Mouse (Mus musculus) forebrain, embryonic 15.5 days (tissue): ENCODE results near the gene 4931422A03Rik. TPM values are rescaled to one million over a fixed set of nuclear protein-coding genes. Genes with fewer than 3 reads are reported as not detected.

Experiments
- ATAC-seq: fragments of 200-750 bp; cut with Nextera tagmentation; replicated peaks from 2 replicates; pipeline ENCODE4 v1.8.0; 2017; ENCODE audit warnings: mild to moderate bottlenecking, moderate TSS enrichment, moderate library complexity
- H3K27ac ChIP-seq: fragments of 300-500 bp; sonication (generic); replicated peaks from 2 replicates; pipeline ENCODE4 v1.5.1; 2015; ENCODE audit warnings: mild to moderate bottlenecking, inconsistent platforms
- H3K27me3 ChIP-seq: fragments of 300-500 bp; sonication (generic); 2 replicates; pipeline ENCODE4 v1.6.1; 2015; ENCODE audit warnings: inconsistent platforms
- H3K36me3 ChIP-seq: fragments of 300-500 bp; sonication (generic); 2 replicates; pipeline ENCODE4 v1.6.1; 2015; ENCODE audit warnings: mild to moderate bottlenecking, inconsistent platforms
- H3K4me1 ChIP-seq: fragments of 300-500 bp; sonication (generic); 2 replicates; pipeline ENCODE4 v1.6.1; 2015; ENCODE audit warnings: inconsistent platforms
- H3K4me2 ChIP-seq: fragments of 300-500 bp; sonication (generic); replicated peaks from 2 replicates; pipeline ENCODE4 v1.6.1; 2015; ENCODE audit warnings: mild to moderate bottlenecking, inconsistent platforms
- H3K4me3 ChIP-seq: fragments of 300-500 bp; sonication (generic); 2 replicates; pipeline ENCODE4 v1.5.1; 2015; ENCODE audit warnings: mild to moderate bottlenecking, inconsistent platforms
- H3K9ac ChIP-seq: fragments of 300-500 bp; sonication (generic); replicated peaks from 2 replicates; pipeline ENCODE4 v1.6.1; 2015; ENCODE audit warnings: mild to moderate bottlenecking, inconsistent platforms
- H3K9me3 ChIP-seq: fragments of 300-500 bp; sonication (generic); 2 replicates; pipeline ENCODE4 v1.6.1; 2016; ENCODE audit warnings: inconsistent platforms
- WGBS: fragments of 180-500 bp; shearing (Covaris S2); methylation state at CpG from one replicate; pipeline ENCODE4 v1.1.7; 2015; ENCODE audit warnings: mixed read lengths; 5-methylcytosine and 5-hydroxymethylcytosine counted together
- polyA plus RNA-seq: library from polyadenylated mRNA; unstranded; fragments of >200 nt; fragmentation: Nextera tagmentation; extraction: Ambion mirVana; gene quantifications from 2 replicates; pipeline ENCODE4 v1.2.1, GENCODE M21; 2015

4931422A03Rik gene
- polyA plus RNA-seq, 1 experiment from 2014 or later = 1.5 TPM

- H3K27me3 ChIP-seq = no peaks in the 10 kb centered on the region
- no peaks in the 10 kb centered on the region for H3K4me1 ChIP-seq
- no peak overlapping the region for H3K27ac ChIP-seq
- ATAC-seq = no peak
- no peak overlapping the region for H3K4me3 ChIP-seq
- H3K9ac ChIP-seq = no peak overlapping the region
- H3K4me2 ChIP-seq = no peak overlapping the region
- WGBS = 95% methylated on average over 15 of the region's 15 CpGs
- H3K36me3 ChIP-seq = peaks cover 27% of the 10 kb centered on the region
- no peaks in the 10 kb centered on the region for H3K9me3 ChIP-seq
These were observed 14.6 kb upstream of the 4931422A03Rik start for GRCm38 (mm10) chr2:104042766-104043165.

GRCm38 (mm10) chr2:104041632-104042031 is 13.5 kb upstream of the 4931422A03Rik start:
- no peak for ATAC-seq
- H3K4me1 ChIP-seq = no peaks in the 10 kb centered on the region
- H3K9ac ChIP-seq = no peak overlapping the region
- no peak overlapping the region for H3K4me3 ChIP-seq
- H3K9me3 ChIP-seq = no peaks in the 10 kb centered on the region
- WGBS = 69% methylated on average over 5 of the region's 5 CpGs
- no peak overlapping the region for H3K27ac ChIP-seq
- peaks cover 32% of the 10 kb centered on the region for H3K36me3 ChIP-seq
- H3K27me3 ChIP-seq = no peaks in the 10 kb centered on the region
- H3K4me2 ChIP-seq = no peak overlapping the region

GRCm38 (mm10) chr2:104038236-104038635 is 10.1 kb upstream of the 4931422A03Rik start:
- ATAC-seq = no peak
- Histone ChIP-seq H3K9ac (no peak overlapping the region), H3K27me3 (no peaks in the 10 kb centered on the region), H3K36me3 (peaks cover 27% of the 10 kb centered on the region), H3K4me2 (no peak overlapping the region), H3K4me1 (no peaks in the 10 kb centered on the region), H3K4me3 (no peak overlapping the region), H3K9me3 (no peaks in the 10 kb centered on the region), H3K27ac (no peak overlapping the region)
- WGBS = 80% methylated on average over 2 of the region's 2 CpGs

- ATAC-seq = no peak
- H3K36me3 ChIP-seq = peaks cover 26% of the 10 kb centered on the region
These were observed 8.2 kb upstream of the 4931422A03Rik start for GRCm38 (mm10) chr2:104036316-104036715.

GRCm38 (mm10) chr2:104035595-104035994 is 7.4 kb upstream of the 4931422A03Rik start:
- H3K36me3 ChIP-seq = peaks cover 22% of the 10 kb centered on the region
- ATAC-seq = no peak
- WGBS = 80% methylated on average over 6 of the region's 6 CpGs

More at GRCm38 (mm10) chr2:104036316-104036715, 8.2 kb upstream of the 4931422A03Rik start:
- WGBS = 46% methylated on average over 3 of the region's 3 CpGs
- Histone ChIP-seq H3K27ac (no peak overlapping the region), H3K9ac (no peak overlapping the region), H3K4me3 (no peak overlapping the region), H3K4me2 (no peak overlapping the region), H3K9me3 (no peaks in the 10 kb centered on the region), H3K4me1 (no peaks in the 10 kb centered on the region), H3K27me3 (no peaks in the 10 kb centered on the region)

GRCm38 (mm10) chr2:104034832-104035472 is 6.8 kb upstream of the 4931422A03Rik start:
- Histone ChIP-seq H3K27me3 (no peaks in the 10 kb centered on the region), H3K4me3 (no peak overlapping the region), H3K9ac (no peak overlapping the region), H3K36me3 (peaks cover 17% of the 10 kb centered on the region), H3K4me2 (no peak overlapping the region), H3K9me3 (no peaks in the 10 kb centered on the region), H3K4me1 (no peaks in the 10 kb centered on the region), H3K27ac (no peak overlapping the region)
- 0 out of 2 replicates have a peak, but pooled peaks have one; percentile 26 for ATAC-seq
- 33% methylated on average over 3 of the region's 3 CpGs for WGBS

More at GRCm38 (mm10) chr2:104035595-104035994, 7.4 kb upstream of the 4931422A03Rik start:
- Histone ChIP-seq H3K27me3 (no peaks in the 10 kb centered on the region), H3K4me3 (no peak overlapping the region), H3K9ac (no peak overlapping the region), H3K27ac (no peak overlapping the region), H3K4me2 (no peak overlapping the region), H3K9me3 (no peaks in the 10 kb centered on the region), H3K4me1 (no peaks in the 10 kb centered on the region)

GRCm38 (mm10) chr2:104032056-104032455 is 3.9 kb upstream of the 4931422A03Rik start:
- peaks cover 15% of the 10 kb centered on the region for H3K36me3 ChIP-seq
- no peak for ATAC-seq
- no peak overlapping the region for H3K27ac ChIP-seq
- no peak overlapping the region for H3K9ac ChIP-seq
- no peak overlapping the region for H3K4me3 ChIP-seq
- H3K4me1 ChIP-seq = peaks cover 21% of the 10 kb centered on the region
- 90% methylated on average over 3 of the region's 3 CpGs for WGBS
- no peak overlapping the region for H3K4me2 ChIP-seq
- no peaks in the 10 kb centered on the region for H3K9me3 ChIP-seq
- no peaks in the 10 kb centered on the region for H3K27me3 ChIP-seq

GRCm38 (mm10) chr2:104030381-104030780 is 2.2 kb upstream of the 4931422A03Rik start:
- H3K9ac ChIP-seq = no peak overlapping the region
- H3K27ac ChIP-seq = no peak overlapping the region
- no peaks in the 10 kb centered on the region for H3K27me3 ChIP-seq
- ATAC-seq = no peak
- no peak overlapping the region for H3K4me2 ChIP-seq
- no peaks in the 10 kb centered on the region for H3K9me3 ChIP-seq
- WGBS = 87% methylated on average over 3 of the region's 3 CpGs
- peaks cover 13% of the 10 kb centered on the region for H3K36me3 ChIP-seq
- H3K4me3 ChIP-seq = no peak overlapping the region
- H3K4me1 ChIP-seq = peaks cover 21% of the 10 kb centered on the region

- Histone ChIP-seq H3K36me3 (peaks cover 11% of the 10 kb centered on the region), H3K4me2 (peak overlapping the region; percentile 89), H3K9me3 (no peaks in the 10 kb centered on the region), H3K4me3 (peak overlapping the region; percentile 79), H3K27me3 (no peaks in the 10 kb centered on the region), H3K4me1 (peaks cover 21% of the 10 kb centered on the region), H3K9ac (0 out of 2 replicates have a peak overlapping the region, but pooled peaks have one; percentile 93), H3K27ac (no peak overlapping the region)
- 77% methylated on average over 2 of the region's 2 CpGs for WGBS
- no peak for ATAC-seq
These were observed 913 bp upstream of the 4931422A03Rik start for GRCm38 (mm10) chr2:104029074-104029473.

GRCm38 (mm10) chr2:104027458-104028138 is 563 bp downstream of the 4931422A03Rik start, which contains the start of gene Fbxo3:
Gene Fbxo3 (plus strand): TSS chr2:104027721.
- Histone ChIP-seq H3K27me3 (no peaks in the 10 kb centered on the region), H3K4me1 (peaks cover 21% of the 10 kb centered on the region), H3K9me3 (no peaks in the 10 kb centered on the region), H3K4me3 (peak within 1 kb of the TSS; percentile 79), H3K4me2 (peak within 1 kb of the TSS; percentile 89), H3K27ac (0 out of 2 replicates have a peak within 1 kb of the TSS, but pooled peaks have one; percentile 27), H3K9ac (peak within 1 kb of the TSS; percentile 93), H3K36me3 (peaks cover 5% of the 10 kb centered on the region; the same call in 1 of the 2 replicates)
- 0% methylated on average over 44 of the region's 44 CpGs for WGBS
- peak; percentile 95 for ATAC-seq

- WGBS = 89% methylated on average over 4 of the region's 4 CpGs
- Histone ChIP-seq H3K4me1 (peaks cover 19% of the 10 kb centered on the region), H3K9me3 (no peaks in the 10 kb centered on the region), H3K9ac (no peak overlapping the region), H3K4me2 (no peak overlapping the region), H3K4me3 (no peak overlapping the region), H3K27me3 (no peaks in the 10 kb centered on the region), H3K27ac (no peak overlapping the region), H3K36me3 (no peaks in the 10 kb centered on the region)
- no peak for ATAC-seq
These were observed 3.5 kb downstream of the 4931422A03Rik start for GRCm38 (mm10) chr2:104024656-104025055.

GRCm38 (mm10) chr2:104023096-104023495 is 5.1 kb downstream of the 4931422A03Rik start:
- Histone ChIP-seq H3K9ac (no peak overlapping the region), H3K27me3 (no peaks in the 10 kb centered on the region), H3K36me3 (no peaks in the 10 kb centered on the region), H3K4me3 (no peak overlapping the region), H3K4me1 (peaks cover 3% of the 10 kb centered on the region), H3K27ac (no peak overlapping the region), H3K4me2 (no peak overlapping the region), H3K9me3 (no peaks in the 10 kb centered on the region)
- 88% methylated on average over 7 of the region's 7 CpGs for WGBS
- ATAC-seq = no peak
